Mouse (Mus musculus): ENCODE data around the gene Iqgap3.

- TF ChIP-seq CTCF (IDR thresholded peaks at IDR 0.05; ENCODE audit: extremely low read depth, insufficient read depth, low read length) (no peak), POLR2A (IDR thresholded peaks at IDR 0.05; ENCODE audit: extremely low read depth, insufficient read depth, low read length) (no peak)
Measured at GRCm38 (mm10) chr3:88085459-88085858, 3.7 kb downstream of the Iqgap3 start.
